ENCODE assay signal across 9 mouse cellular contexts in genomic region chr2:178498409-178498808, GRCm38 (mm10).
DNase-seq lines count a peak whose midpoint lies in the region; ATAC-seq lines count a peak whose summit lies in the region.
"Had no signal": no experiment of that assay in that cellular context is flagged by ENCODE, and none has a peak within 500 bp of the region (broad histone marks: within the 10 kb centered on the region; RNA-seq: fewer than 3 reads in every experiment).

No protein-coding gene starts in this region.

- H3K9me3 ChIP-seq in midbrain, embryonic 13.5 days = no peaks in the 10 kb centered on the region; the same call in 1 of the 2 replicates
- H3K9me3 ChIP-seq in midbrain, embryonic 10.5 days (replicated peaks) = no peaks in the 10 kb centered on the region
- H3K9me3 ChIP-seq in forebrain, embryonic 12.5 days = no peaks in the 10 kb centered on the region
- H3K9me3 ChIP-seq: heart, embryonic 15.5 days had no signal

- DNase-seq in midbrain, embryonic 10.5 days (ENCODE audit: low spot score) = no peak
- DNase-seq in heart, postnatal 4 days = peak; percentile 49
- peak; percentile 59 for DNase-seq in lung, postnatal 14 days
- no peak for DNase-seq in ovary, postnatal 10 days (ENCODE audit: low spot score)

- H3K36me3 ChIP-seq in midbrain, embryonic 13.5 days = no peaks in the 10 kb centered on the region
- H3K36me3 ChIP-seq in midbrain, embryonic 10.5 days = no peaks in the 10 kb centered on the region
- no peaks in the 10 kb centered on the region for H3K36me3 ChIP-seq in forebrain, embryonic 12.5 days (replicated peaks)
- H3K36me3 ChIP-seq: heart, embryonic 15.5 days had no signal

- ATAC-seq in midbrain, embryonic 13.5 days = peak; percentile 78
- ATAC-seq in forebrain, embryonic 12.5 days (ENCODE audit: low FRiP score) = peak; percentile 79
- ATAC-seq in erythroblast, adult 5-6 weeks (replicated peaks; ENCODE audit: low FRiP score, poor library complexity, severe bottlenecking) = no peak

- no peak overlapping the region for H3K27ac ChIP-seq in midbrain, embryonic 13.5 days
- H3K27ac ChIP-seq in midbrain, embryonic 10.5 days (replicated peaks) = no peak overlapping the region
- H3K27ac ChIP-seq in forebrain, embryonic 12.5 days = no peak overlapping the region
- H3K27ac ChIP-seq: heart, embryonic 15.5 days had no signal

- WGBS in midbrain, embryonic 13.5 days = 49% methylated on average over 5 of the region's 5 CpGs
- 81% methylated on average over 5 of the region's 5 CpGs for WGBS in midbrain, embryonic 10.5 days
- WGBS in forebrain, embryonic 12.5 days = 45% methylated on average over 5 of the region's 5 CpGs

- H3K9ac ChIP-seq in midbrain, embryonic 13.5 days (replicated peaks) = no peak overlapping the region
- no peak overlapping the region for H3K9ac ChIP-seq in forebrain, embryonic 12.5 days
- H3K9ac ChIP-seq: heart, embryonic 15.5 days had no signal

- peaks cover 5% of the 10 kb centered on the region; the same call in 1 of the 2 replicates for H3K4me1 ChIP-seq in midbrain, embryonic 13.5 days (replicated peaks)
- peaks cover 5% of the 10 kb centered on the region; the same call in 1 of the 2 replicates for H3K4me1 ChIP-seq in midbrain, embryonic 10.5 days
- peaks cover 8% of the 10 kb centered on the region for H3K4me1 ChIP-seq in forebrain, embryonic 12.5 days

- H3K27me3 ChIP-seq in midbrain, embryonic 13.5 days = no peaks in the 10 kb centered on the region
- H3K27me3 ChIP-seq in midbrain, embryonic 10.5 days (ENCODE audit: low read depth, poor library complexity, severe bottlenecking) = no peaks in the 10 kb centered on the region
- no peaks in the 10 kb centered on the region for H3K27me3 ChIP-seq in forebrain, embryonic 12.5 days
- H3K27me3 ChIP-seq: heart, embryonic 15.5 days had no signal

- no peak overlapping the region for H3K4me3 ChIP-seq in midbrain, embryonic 13.5 days (replicated peaks)
- H3K4me3 ChIP-seq in midbrain, embryonic 10.5 days = no peak overlapping the region
- H3K4me3 ChIP-seq in forebrain, embryonic 12.5 days (replicated peaks) = no peak overlapping the region
- H3K4me3 ChIP-seq: heart, embryonic 15.5 days; myocyte had no signal

- H3K4me2 ChIP-seq in midbrain, embryonic 13.5 days (replicated peaks) = no peak overlapping the region
- H3K4me2 ChIP-seq in forebrain, embryonic 12.5 days = no peak overlapping the region
- H3K4me2 ChIP-seq: heart, embryonic 15.5 days had no signal

Comparison
In these comparisons a context has a peak if more than half of its experiments do, and no peak if none do; other contexts are left out.
1. DNase-seq: peak in heart, postnatal 4 days (single experiment) and lung, postnatal 14 days (single experiment); none in midbrain, embryonic 10.5 days (single experiment) and ovary, postnatal 10 days (single experiment).